Mouse (Mus musculus) layer of hippocampus, adult 2 months (tissue): ENCODE measurements at regions not wholly inside any gene's neighbourhood (a gene's known extent, or its start where the extent isn't known, plus 50 kb on each side); places are given as distances from the start of the nearest gene placed in this dataset.
A peak's percentile ranks its signal among the peaks of the same experiment; 100 is the strongest.

Experiments used
- DNase-seq, 2 experiments: peaks; one replicate each; pipeline ENCODE4 v3.0.0; 2022; ENCODE audit warnings: low spot score in 2 of 2
- H3K27ac ChIP-seq: fragments of 200-600 bp; 2 replicates; pipeline ENCODE4 v1.8.1; 2022
- H3K4me3 ChIP-seq: fragments of 200-600 bp; 2 replicates; pipeline ENCODE4 v1.8.1; 2022; ENCODE audit warnings: mild to moderate bottlenecking
- CTCF ChIP-seq: fragments of 200-600 bp; conservative IDR thresholded peaks from 2 replicates; pipeline ENCODE4 v1.8.1; 2022; ENCODE audit warnings: antibody characterized with exemption, mild to moderate bottlenecking, moderate library complexity

- H3K27ac ChIP-seq = no peak overlapping the region
- no peak for DNase-seq
- no peak for TF ChIP-seq CTCF
- no peak overlapping the region for H3K4me3 ChIP-seq
Measured at GRCm38 (mm10) chr8:126835554-126835953, 110.1 kb downstream of the Tomm20 start.

GRCm38 (mm10) chr8:126833471-126834453 is 111.9 kb downstream of the Tomm20 start:
- no peak for TF ChIP-seq CTCF
- no peak for DNase-seq
- no peak overlapping the region; the same call in 1 of the 2 replicates for H3K4me3 ChIP-seq
- peak overlapping the region; percentile 82 for H3K27ac ChIP-seq

GRCm38 (mm10) chr8:126833006-126833405 is 112.6 kb downstream of the Tomm20 start:
- H3K4me3 ChIP-seq = no peak overlapping the region
- peak overlapping the region; percentile 82 for H3K27ac ChIP-seq
- TF ChIP-seq CTCF = no peak
- no peak for DNase-seq

GRCm38 (mm10) chr8:126832163-126832978 is 113.3 kb downstream of the Tomm20 start:
- Histone ChIP-seq H3K27ac (peak overlapping the region; percentile 82), H3K4me3 (no peak overlapping the region)
- no peak for TF ChIP-seq CTCF
- no peak for DNase-seq

DNA sequence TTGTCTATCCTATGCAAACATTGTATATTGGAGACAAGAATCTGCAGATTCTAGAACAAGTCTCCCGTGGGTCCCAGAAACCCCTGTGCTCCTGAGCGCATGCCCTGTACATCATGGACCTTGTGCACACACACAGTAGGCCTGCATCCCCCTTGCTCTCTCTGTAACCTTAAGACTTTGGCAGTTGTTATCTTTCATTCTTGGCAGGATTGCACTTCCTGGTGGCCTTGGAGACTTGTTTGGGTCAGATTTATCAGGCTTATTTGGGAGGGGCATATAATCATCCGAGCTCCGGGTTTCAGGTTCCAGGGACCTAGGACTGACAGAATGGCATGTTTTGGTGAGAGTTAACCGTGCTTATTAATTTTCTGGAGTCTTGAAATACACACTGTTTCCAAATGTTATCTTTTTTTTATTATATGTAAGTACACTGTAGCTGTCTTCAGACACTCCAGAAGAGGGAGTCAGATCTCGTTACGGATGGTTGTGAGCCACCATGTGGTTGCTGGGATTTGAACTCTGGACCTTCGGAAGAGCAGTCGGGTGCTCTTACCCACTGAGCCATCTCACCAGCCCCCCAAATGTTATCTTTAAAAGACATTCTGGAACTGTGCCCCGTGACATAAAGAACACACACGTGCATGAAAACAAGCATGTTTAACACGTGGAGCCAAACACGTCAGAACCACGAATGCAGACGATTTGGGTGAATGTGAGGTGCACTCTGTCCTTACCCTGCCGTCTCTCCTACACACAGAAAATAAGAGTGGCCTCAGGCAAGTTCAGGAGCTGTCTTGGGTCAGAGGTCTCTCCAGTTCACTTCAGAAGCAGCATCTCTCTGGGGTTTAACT is 114.1 kb downstream of the Tomm20 start:
- no peak for TF ChIP-seq CTCF
- no peak for DNase-seq
- H3K4me3 ChIP-seq = no peak overlapping the region
- H3K27ac ChIP-seq = 0 out of 2 replicates have a peak overlapping the region, but pooled peaks have one; percentile 82

GRCm38 (mm10) chr8:126830242-126830530 is 115.5 kb downstream of the Tomm20 start:
- 0 out of 2 replicates have a peak overlapping the region, but pooled peaks have one; percentile 12 for H3K27ac ChIP-seq
- TF ChIP-seq CTCF = no peak
- H3K4me3 ChIP-seq = no peak overlapping the region
- no peak for DNase-seq

GRCm38 (mm10) chr8:126829376-126830241 is 116.0 kb downstream of the Tomm20 start:
- no peak overlapping the region for H3K27ac ChIP-seq
- no peak for TF ChIP-seq CTCF
- no peak overlapping the region for H3K4me3 ChIP-seq
- DNase-seq = no peak

DNA sequence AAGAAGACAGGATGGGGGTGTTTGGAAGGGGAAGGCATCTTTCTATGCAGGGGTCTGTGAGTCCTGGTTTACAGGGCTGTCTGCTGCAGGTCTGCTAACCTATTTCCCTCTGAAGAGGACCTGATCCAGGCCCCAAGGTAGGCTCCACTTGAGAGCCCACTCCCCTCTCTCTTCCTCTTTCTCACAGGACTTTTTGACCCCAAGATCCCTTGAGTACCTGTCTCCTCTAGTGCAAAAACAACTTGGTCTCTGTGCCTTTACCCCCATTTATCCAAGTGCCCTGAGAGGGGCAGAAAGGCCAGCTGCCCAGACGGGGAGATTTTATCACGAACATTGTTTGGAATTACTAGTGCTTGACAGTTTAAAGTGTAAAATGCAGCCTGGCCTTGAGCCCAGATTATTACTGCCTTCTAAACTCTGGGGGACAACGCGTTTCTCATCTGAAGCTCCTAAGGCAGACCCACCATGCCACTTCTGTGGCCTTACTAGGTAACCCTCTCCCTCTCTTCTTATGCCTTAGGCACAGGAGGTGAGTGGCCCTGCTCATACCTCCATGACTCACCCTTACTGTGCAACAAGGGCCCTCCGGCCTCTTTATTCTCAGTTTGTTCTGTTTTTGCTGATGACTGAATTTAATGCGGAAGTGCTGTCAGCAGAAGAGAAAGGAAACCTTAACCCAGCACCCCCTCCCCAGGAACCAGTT is 117.8 kb downstream of the Tomm20 start:
- TF ChIP-seq CTCF = no peak
- H3K27ac ChIP-seq = peak overlapping the region; percentile 91
- H3K4me3 ChIP-seq = no peak overlapping the region
- DNase-seq = no peak

GRCm38 (mm10) chr8:126826328-126827285 is 119.0 kb downstream of the Tomm20 start:
- no peak for TF ChIP-seq CTCF
- H3K4me3 ChIP-seq = no peak overlapping the region
- DNase-seq = no peak

DNA sequence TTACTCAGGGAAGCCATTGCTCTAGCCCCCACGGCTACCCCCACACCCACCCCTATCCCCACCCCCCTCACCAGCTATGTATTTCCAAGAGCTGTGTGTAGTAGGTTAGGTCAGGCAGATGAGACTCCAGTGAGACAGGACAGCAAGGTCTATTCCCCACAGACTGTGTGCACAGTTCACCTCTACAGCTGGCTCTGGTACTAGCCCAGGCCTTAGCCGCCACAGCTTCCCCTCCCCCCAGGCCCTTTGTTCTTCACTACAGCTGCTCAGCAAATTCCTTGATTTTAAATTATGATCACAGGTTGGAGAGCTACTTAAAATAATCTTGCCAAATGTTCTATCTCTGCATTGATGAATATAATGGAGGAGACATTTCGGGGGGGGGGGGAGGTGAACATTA is 119.8 kb downstream of the Tomm20 start:
- DNase-seq = no peak
- Histone ChIP-seq H3K27ac (peak overlapping the region; percentile 91), H3K4me3 (no peak overlapping the region)
- no peak for TF ChIP-seq CTCF

More at GRCm38 (mm10) chr8:126826328-126827285, 119.0 kb downstream of the Tomm20 start:
- peak overlapping the region; percentile 91 for H3K27ac ChIP-seq
